Mouse (Mus musculus): Measurements from ENCODE around the gene Dnajc28. TPM values are rescaled to one million over a fixed set of nuclear protein-coding genes. Genes with fewer than 3 reads are reported as not detected.

Dnajc28 gene
- 1 to 10 TPM; 1.3 to 1.7 TPM for total RNA-seq (2023)

DNA sequence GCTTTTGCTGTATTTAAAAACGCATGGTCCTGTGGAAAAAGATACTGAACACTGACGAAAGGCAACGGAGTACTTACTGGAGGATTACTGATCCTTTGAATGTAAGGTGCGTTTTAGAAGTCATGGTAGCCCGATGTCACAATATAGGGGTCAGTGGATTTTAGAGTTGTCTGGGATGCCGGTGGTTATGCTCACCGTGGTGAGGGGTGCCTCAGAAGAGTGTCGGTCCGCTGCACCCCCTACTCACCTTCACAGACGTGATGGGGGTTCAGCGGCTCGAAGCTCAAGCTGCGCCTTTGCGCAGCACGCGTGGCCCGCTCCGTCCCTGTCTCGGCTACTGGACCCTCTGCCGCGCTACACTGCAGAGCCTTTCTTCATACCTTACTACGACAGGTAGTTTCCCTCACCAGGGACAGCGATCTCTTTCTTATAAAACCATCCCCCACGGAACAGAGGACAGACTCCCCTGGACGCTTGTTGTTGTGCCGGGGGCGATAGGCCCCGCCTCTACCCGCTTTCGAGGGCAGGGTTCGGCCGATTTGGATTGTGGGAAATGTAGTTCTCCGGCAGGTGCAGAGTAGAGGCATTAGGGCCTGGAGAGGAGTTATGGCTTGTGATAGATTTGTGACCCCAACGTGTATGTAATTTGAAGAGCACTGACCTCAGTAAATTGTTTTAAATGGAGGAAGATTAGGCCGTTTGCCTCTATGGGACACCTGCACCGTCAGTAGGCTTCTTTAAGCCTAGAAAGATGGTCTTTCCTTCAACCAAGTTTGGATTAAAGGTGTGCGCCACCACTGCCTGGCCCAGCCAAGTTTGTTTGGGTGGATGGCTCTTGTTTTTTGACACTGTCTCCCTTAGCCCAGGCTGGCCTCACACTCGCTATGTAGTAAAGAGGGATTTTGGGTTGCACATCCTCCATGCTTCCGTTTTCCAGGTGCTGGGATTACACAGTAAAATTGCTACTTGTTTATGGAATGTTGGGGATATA is at the start of gene Dnajc28:
Dnajc28 (minus strand) TSS at position 516 of the 991 bp plus-strand sequence.

DNA sequence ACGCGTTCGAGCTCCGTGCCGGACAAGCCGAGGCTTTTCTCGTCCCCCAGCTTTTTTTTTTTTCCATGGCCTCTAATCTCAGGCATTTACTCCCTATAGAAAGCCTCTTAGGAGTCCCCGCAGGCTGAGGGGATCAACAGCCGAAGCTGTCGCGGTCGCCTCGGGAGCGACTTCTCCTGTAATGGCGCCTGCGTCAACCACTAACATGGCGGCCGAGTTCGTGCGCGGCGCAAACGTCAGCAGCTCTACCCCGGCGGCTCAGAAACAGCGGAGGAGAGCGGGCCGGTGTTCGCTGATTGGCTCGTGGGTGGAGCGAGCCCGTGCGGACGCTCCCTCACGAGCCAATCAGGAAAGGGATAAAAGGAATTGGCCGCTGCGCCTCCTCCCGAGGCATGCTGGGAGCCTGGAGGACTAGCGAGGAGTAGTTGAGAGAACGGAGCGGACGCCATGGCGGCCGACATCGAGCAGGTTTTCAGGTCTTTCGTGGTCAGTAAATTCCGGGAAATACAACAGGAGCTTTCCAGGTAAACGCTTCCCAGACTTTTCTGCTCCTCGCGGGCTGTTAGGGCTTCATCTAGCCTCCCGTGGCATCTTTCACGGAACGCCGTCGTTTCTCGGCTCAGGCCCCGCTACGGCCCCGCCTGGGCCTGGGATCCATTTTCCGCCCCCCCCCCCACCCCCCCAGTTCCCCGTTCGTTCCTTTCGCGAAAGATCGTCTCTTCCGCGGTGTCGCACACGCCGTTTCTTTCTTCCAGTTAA is 28.8 kb upstream of the Dnajc28 start, which contains the start of gene Son:
Son (plus strand) TSS at position 46 of the 759 bp plus-strand sequence.

DNA sequence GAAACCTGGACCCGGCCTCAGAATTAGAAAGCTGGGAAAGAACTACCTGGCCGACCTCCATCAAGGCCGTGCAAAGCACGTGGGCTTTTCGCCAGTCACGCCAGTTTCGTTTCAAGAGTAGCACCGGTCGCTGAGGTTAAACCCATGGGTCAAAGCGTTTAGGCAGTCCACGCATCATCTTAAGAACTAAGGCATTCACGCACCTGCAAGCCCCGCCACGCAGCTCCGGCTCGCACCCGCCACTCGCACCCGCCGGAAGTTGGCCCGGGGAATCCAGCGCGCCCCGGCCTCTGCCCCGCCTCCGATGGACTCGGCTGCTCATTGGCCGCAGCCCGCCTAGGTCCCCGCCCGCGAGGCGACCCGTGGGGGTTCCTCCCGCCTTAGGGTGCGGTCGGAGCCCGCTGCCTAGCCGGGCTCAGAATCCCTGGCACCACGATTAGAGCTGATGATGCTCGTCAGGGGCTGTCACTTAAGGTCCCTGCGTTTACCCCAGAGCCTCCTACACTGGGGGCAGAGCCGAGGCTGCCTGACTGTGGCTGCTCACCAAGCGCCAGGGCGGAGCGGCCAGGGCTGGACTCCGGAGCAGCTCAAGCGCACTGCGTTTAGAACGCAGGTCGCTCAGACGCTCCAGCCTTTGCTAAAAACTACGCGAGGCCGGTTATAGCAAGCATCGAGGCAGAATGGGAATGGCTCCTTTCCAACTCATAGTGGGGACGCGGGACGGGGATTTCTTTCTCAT is 28.0 kb upstream of the Dnajc28 start, which contains the start of gene Gart:
Gart (minus strand) TSS at position 272 of the 739 bp plus-strand sequence.

DNA sequence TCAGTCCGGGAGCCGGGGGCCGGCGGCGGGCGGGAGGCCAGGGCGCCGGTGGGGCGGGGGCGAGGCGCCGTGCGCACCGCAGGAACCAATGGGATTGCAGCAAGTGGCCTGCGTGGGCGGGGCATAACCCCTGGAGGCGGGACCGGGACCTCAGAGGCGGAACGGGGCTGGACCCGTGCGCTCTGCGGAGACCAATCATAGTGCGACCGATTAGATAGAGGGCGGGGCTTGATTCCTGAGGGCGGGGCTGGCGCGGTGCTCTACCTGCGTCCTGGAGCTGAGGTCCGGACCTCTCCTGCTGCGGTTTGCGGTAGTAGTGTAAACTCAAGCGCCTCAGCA is 21.2 kb downstream of the Dnajc28 start, which contains the start of gene Tmem50b:
Tmem50b (minus strand) TSS at position 129 of the 339 bp plus-strand sequence.

Other genes with a start within 250 kb of the Dnajc28 start
- 10 to 100 TPM; 55.8 to 66.2 TPM for gene Ifnar2, start 246.2 kb downstream of the Dnajc28 start, total RNA-seq (2023)
- gene Gm21970, start 227.3 kb downstream of the Dnajc28 start, total RNA-seq (2023): not detected
- 100 to 1,000 TPM; 110 to 129 TPM for gene Il10rb, start 212.9 kb downstream of the Dnajc28 start, total RNA-seq (2023)
- gene Ifnar1, start 133.8 kb downstream of the Dnajc28 start, total RNA-seq (2023): 100 to 1,000 TPM; 160 to 174 TPM
- 10 to 100 TPM; 53.4 to 66.9 TPM for gene Ifngr2, start 72.0 kb downstream of the Dnajc28 start, total RNA-seq (2023)
- gene Tmem50b, start 21.2 kb downstream of the Dnajc28 start, total RNA-seq (2023): 10 to 100 TPM; 45.7 to 46.3 TPM
- 10 to 100 TPM; 67.5 to 90.9 TPM for gene Gart, start 27.9 kb upstream of the Dnajc28 start, total RNA-seq (2023)
- 100 to 1,000 TPM; 530 to 541 TPM for gene Son, start 28.5 kb upstream of the Dnajc28 start, total RNA-seq (2023)
- 10 to 100 TPM; 74.4 to 79.4 TPM for gene Donson, start 69.7 kb upstream of the Dnajc28 start, total RNA-seq (2023)
- gene Cryzl1, start 109.9 kb upstream of the Dnajc28 start, total RNA-seq (2023): 10 to 100 TPM; 53.9 to 61.5 TPM
- 10 to 100 TPM; 19.9 to 33.8 TPM for gene Itsn1, start 110.3 kb upstream of the Dnajc28 start, total RNA-seq (2023)